Mouse (Mus musculus): Measurements from ENCODE around the gene Gm6614.
"Not testable (repeated sequence)": the region's sequence is repeated elsewhere in the genome, so short reads cannot be mapped to it uniquely, and the experiment has no call there.

Gene Gm6614

GRCm38 (mm10) chr6:142011364-142011955, at the start of gene Gm6614:
Gene Gm6614, minus strand, starts transcription at chr6:142011414.
- DNase-seq, result no peak

GRCm38 (mm10) chr6:142058281-142058680, 47.1 kb upstream of the Gm6614 start:
- DNase-seq, result not testable (repeated sequence)

- no peak for DNase-seq
Measured at GRCm38 (mm10) chr6:142047689-142048088, 36.5 kb upstream of the Gm6614 start.

- DNase-seq, result peak; percentile 25
Measured at GRCm38 (mm10) chr6:142045746-142046145, 34.5 kb upstream of the Gm6614 start.

- DNase-seq, result peak; percentile 29
Measured at GRCm38 (mm10) chr6:142041896-142042295, 30.7 kb upstream of the Gm6614 start.

GRCm38 (mm10) chr6:142040306-142041175, 29.3 kb upstream of the Gm6614 start:
- no peak for DNase-seq

GRCm38 (mm10) chr6:142035771-142036170, 24.6 kb upstream of the Gm6614 start:
- no peak for DNase-seq

GRCm38 (mm10) chr6:142021671-142022070, 10.5 kb upstream of the Gm6614 start:
- no peak for DNase-seq

GRCm38 (mm10) chr6:141986772-141987171, 24.4 kb downstream of the Gm6614 start:
- DNase-seq, result no peak

- DNase-seq, result no peak
Measured at GRCm38 (mm10) chr6:141984644-141985043, 26.6 kb downstream of the Gm6614 start.

GRCm38 (mm10) chr6:141962420-141962819, 48.8 kb downstream of the Gm6614 start:
- DNase-seq, result no peak

- DNase-seq, result no peak
Measured at GRCm38 (mm10) chr6:141961861-141962260, 49.4 kb downstream of the Gm6614 start.

GRCm38 (mm10) chr6:141960482-141960881, 50.7 kb downstream of the Gm6614 start:
- no peak for DNase-seq

GRCm38 (mm10) chr6:141946862-141947261, 64.4 kb downstream of the Gm6614 start, which contains the start of gene Slco1a1:
Gene Slco1a1, minus strand, starts transcription at chr6:141946962.
- DNase-seq, result no peak

GRCm38 (mm10) chr6:141940451-141940850, 70.8 kb downstream of the Gm6614 start:
- no peak for DNase-seq

Measured in kidney, adult 11 months (tissue).